Mouse (Mus musculus): Measurements from ENCODE around the gene Tnxb. TPM values are rescaled to one million over a fixed set of nuclear protein-coding genes. Genes with fewer than 3 reads are reported as not detected.
A peak's percentile ranks its signal among the peaks of the same experiment; 100 is the strongest.

Gene Tnxb
- polyA plus RNA-seq, 1 experiment from 2014 or later: 0.26 TPM

DNA sequence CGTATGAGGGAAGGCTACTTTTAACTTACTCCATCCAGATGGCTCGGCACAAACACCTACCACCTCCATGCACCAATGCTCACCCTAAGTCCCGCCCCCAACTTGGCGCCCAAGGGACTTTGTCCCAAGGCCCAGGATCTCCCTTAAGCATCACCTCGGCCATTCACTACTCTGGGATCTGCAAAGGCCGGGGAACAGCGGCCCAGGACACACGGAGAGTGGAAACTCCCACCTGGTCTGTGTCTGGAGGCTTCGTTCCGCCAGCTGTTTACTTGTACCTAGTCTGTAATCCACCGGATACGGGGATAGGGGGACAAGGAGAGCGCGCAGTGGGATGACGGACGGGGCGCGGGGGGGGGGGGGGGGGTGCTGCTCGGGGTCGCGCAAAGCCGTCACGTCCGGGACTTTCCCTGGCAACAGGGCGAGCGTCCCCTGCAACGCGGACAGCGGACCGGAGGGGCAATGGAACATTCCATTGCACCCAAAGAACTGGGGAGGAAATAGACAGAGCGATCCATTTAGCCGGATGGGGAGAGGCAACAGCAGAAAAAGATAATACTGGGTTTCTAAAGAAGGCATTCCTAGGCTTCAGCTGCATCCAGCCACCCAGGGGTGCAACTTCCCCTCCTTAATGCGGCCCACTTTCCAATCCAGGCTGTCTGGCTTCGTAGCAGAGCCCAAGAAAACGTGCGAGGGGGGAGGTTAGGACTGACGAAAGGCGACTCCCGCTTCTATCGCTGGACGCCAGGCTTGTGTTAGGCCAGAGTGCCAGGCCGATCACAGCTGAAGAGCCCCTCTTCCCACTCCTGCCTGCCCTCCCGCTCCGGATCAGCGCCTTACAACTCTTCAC is 43.0 kb upstream of the Tnxb start:
- under 1% methylated on average over 44 of the region's 45 CpGs for WGBS
- Histone ChIP-seq H3K4me2 (ENCODE audit: low read length) (peak overlapping the region; percentile 89), H3K4me1 (replicated peaks; ENCODE audit: insufficient read depth, low read length) (peaks cover 40% of the 10 kb centered on the region)

DNA sequence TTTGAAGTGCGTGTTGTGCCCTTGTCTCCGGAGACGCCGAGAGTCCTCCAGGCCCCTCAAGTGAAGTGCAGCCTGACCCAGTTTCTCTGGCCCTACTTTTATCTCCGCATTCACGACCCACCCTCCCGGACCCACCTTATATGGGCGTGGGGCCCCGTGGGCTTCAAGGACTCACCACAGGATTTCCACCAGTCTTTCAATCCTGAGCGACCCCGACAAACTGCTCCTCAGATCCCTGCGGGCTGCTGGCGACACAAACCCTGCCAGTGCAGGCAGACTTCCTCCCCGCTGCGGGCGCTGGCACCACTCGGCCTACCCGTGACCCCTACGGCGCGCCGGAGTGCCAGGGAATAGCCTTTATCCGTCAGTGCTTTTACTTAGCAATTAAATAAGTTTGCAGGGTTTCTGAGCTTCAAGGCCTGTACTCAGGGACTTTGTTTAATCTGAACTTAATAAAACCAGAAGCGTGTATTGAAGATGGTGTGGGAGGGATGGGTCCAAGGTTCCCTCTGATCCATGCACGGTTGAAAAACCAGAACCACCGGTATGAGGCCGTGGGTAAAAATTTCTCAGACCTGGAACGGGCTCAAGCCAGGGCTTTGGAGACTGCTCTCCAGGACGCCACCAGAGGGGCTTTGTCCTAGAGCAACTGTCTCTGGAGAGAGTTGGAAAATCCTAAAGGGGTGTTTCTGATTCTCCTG is 42.2 kb upstream of the Tnxb start, which contains the start of gene Ppt2:
TSS of gene Ppt2 (minus strand) at position 568 of the 701 bp plus-strand sequence.
- Histone ChIP-seq H3K9ac (ENCODE audit: low read depth, low read length) (peak within 1 kb of the TSS; percentile 74), H3K4me2 (ENCODE audit: low read length) (peak within 1 kb of the TSS; percentile 89), H3K4me1 (replicated peaks; ENCODE audit: insufficient read depth, low read length) (peaks cover 43% of the 10 kb centered on the region), H3K36me3 (ENCODE audit: insufficient read depth, low read length) (peaks cover 5% of the 10 kb centered on the region), H3K27ac (peak within 1 kb of the TSS; percentile 96), H3K27me3 (ENCODE audit: insufficient read depth, low read length) (0 out of 2 replicates have a peak, but pooled peaks cover 9% of the 10 kb centered on the region), H3K9me3 (replicated peaks; ENCODE audit: low read length) (no peaks in the 10 kb centered on the region), H3K4me3 (replicated peaks; ENCODE audit: low read depth, low read length) (peak within 1 kb of the TSS; percentile 67)
- TF ChIP-seq CTCF (IDR thresholded peaks at IDR 0.05; ENCODE audit: low read depth): no peak
- DNase-seq (ENCODE audit: low spot score) (peak; percentile 60), ATAC-seq (replicated peaks; ENCODE audit: low FRiP score, low read depth) (no peak)
- WGBS: 1% methylated on average over 29 of the region's 29 CpGs

More for the DNA sequence above, 43.0 kb upstream of the Tnxb start:
- H3K4me3 ChIP-seq (replicated peaks; ENCODE audit: low read depth, low read length): peak overlapping the region; percentile 67
- DNase-seq (ENCODE audit: low spot score) (peak; percentile 96), ATAC-seq (replicated peaks; ENCODE audit: low FRiP score, low read depth) (peak; percentile 80)
- peaks cover 13% of the 10 kb centered on the region for H3K36me3 ChIP-seq (ENCODE audit: insufficient read depth, low read length)
- H3K27ac ChIP-seq: peak overlapping the region; percentile 96
- peak overlapping the region; percentile 74 for H3K9ac ChIP-seq (ENCODE audit: low read depth, low read length)
- 0 out of 2 replicates have a peak, but pooled peaks cover 9% of the 10 kb centered on the region for H3K27me3 ChIP-seq (ENCODE audit: insufficient read depth, low read length)
- no peaks in the 10 kb centered on the region for H3K9me3 ChIP-seq (replicated peaks; ENCODE audit: low read length)
- no peak for TF ChIP-seq CTCF (IDR thresholded peaks at IDR 0.05; ENCODE audit: low read depth)

DNA sequence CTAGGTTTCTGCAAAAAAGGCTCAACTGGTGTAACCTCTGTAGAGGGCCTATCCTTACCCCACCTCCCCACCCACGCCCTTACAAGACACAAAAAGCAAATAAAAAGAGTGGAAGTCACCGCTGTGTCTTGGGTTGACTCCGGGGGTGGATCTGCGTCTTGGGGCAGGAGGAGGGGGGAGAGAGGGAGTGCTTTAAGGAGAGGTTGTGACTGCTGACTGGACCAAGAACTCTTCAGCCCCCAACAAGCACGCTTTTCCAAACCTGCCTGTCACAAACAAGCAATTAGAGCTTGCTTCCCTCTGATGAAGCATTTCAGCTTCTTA is 41.7 kb upstream of the Tnxb start:
- 16% methylated on average over 5 of the region's 5 CpGs for WGBS
- Histone ChIP-seq H3K36me3 (ENCODE audit: insufficient read depth, low read length) (peaks cover 2% of the 10 kb centered on the region; the same call in 1 of the 2 replicates), H3K9ac (ENCODE audit: low read depth, low read length) (peak overlapping the region; percentile 74), H3K9me3 (replicated peaks; ENCODE audit: low read length) (no peaks in the 10 kb centered on the region), H3K4me3 (replicated peaks; ENCODE audit: low read depth, low read length) (peak overlapping the region; percentile 67), H3K4me2 (ENCODE audit: low read length) (peak overlapping the region; percentile 89), H3K27ac (peak overlapping the region; percentile 96), H3K4me1 (replicated peaks; ENCODE audit: insufficient read depth, low read length) (peaks cover 43% of the 10 kb centered on the region), H3K27me3 (ENCODE audit: insufficient read depth, low read length) (0 out of 2 replicates have a peak, but pooled peaks cover 9% of the 10 kb centered on the region)
- DNase-seq (ENCODE audit: low spot score): no peak
- TF ChIP-seq CTCF (IDR thresholded peaks at IDR 0.05; ENCODE audit: low read depth): no peak
- ATAC-seq (replicated peaks; ENCODE audit: low FRiP score, low read depth): no peak

DNA sequence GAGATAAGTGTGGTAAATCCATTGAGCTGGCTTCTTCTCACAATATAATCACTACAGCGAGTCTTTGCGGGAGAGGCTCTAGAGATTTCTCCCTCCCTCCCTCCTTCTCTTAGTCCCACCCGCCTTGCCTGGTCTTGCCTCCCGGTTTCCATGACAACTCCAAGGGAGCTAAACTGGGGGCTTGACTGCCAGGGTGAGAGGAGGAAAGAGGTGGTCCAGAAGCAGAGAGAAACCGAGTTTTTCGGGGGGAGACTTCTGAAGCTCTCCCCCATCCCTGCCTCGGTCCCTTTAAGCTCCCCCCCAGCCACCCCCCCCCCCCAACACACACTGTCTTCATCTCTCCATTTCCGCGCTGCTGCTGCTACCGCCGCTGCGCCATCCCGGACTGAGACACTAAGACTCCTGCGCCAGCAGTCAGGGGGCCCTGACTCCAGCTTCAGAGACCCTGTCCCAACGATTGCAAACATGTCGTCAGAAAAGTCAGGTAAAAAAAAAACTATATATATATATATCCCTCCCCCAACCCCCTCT is 41.0 kb upstream of the Tnxb start, which contains the start of gene Prrt1:
TSS of gene Prrt1 (plus strand) at position 313 of the 531 bp plus-strand sequence.
- no peak for TF ChIP-seq CTCF (IDR thresholded peaks at IDR 0.05; ENCODE audit: low read depth)
- peaks cover 43% of the 10 kb centered on the region for H3K4me1 ChIP-seq (replicated peaks; ENCODE audit: insufficient read depth, low read length)
- peak within 1 kb of the TSS; percentile 74 for H3K9ac ChIP-seq (ENCODE audit: low read depth, low read length)
- H3K36me3 ChIP-seq (ENCODE audit: insufficient read depth, low read length): no peaks in the 10 kb centered on the region
- peak within 1 kb of the TSS; percentile 89 for H3K4me2 ChIP-seq (ENCODE audit: low read length)
- peak within 1 kb of the TSS; percentile 96 for H3K27ac ChIP-seq
- H3K9me3 ChIP-seq (replicated peaks; ENCODE audit: low read length): no peaks in the 10 kb centered on the region
- DNase-seq (ENCODE audit: low spot score) (no peak), ATAC-seq (replicated peaks; ENCODE audit: low FRiP score, low read depth) (no peak)
- WGBS: 6% methylated on average over 16 of the region's 16 CpGs
- H3K4me3 ChIP-seq (replicated peaks; ENCODE audit: low read depth, low read length): peak within 1 kb of the TSS; percentile 67
- H3K27me3 ChIP-seq (ENCODE audit: insufficient read depth, low read length): 0 out of 2 replicates have a peak, but pooled peaks cover 9% of the 10 kb centered on the region

DNA sequence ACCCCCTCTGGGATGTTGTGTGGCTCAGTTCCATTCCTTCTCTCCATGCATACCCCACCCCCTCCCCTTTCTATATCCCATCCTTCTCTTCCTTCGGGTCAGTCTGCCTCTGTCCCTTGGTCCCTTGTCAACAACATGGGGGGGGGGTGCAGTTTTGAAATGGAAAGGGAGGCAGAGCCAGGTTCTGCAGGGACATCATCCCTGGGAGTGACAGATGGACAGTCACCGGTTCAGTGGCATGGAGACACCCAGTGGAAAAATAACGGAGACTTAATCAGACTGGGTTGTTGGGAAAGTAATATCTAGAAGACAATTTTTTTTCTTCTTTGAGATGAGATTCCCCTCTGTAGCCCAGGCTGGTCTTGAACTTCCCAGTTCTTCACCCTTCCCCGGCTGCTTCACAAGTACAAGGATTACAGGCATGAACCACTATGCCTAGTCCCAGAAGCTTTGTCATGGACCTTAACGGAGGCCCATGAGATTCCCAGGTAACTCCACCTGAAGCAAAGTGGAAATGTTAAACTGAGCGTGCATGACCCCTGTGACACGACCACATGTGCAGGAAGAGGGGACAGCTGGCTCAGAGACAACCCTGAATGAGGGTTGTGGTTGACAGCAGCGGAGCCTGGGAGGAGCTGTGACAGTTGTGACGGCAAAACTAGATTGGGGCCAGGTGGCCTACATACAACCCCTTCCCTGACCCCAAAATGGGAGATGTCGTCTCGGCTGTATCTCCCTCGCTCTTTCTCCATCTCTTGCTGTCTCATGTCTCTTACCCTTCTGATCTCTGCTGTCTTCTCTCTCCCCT is 40.3 kb upstream of the Tnxb start:
- H3K4me1 ChIP-seq (replicated peaks; ENCODE audit: insufficient read depth, low read length): peaks cover 43% of the 10 kb centered on the region
- no peaks in the 10 kb centered on the region for H3K36me3 ChIP-seq (ENCODE audit: insufficient read depth, low read length)
- DNase-seq (ENCODE audit: low spot score): no peak
- 33% methylated on average over 12 of the region's 12 CpGs for WGBS
- no peak overlapping the region for H3K27ac ChIP-seq
- no peak for ATAC-seq (replicated peaks; ENCODE audit: low FRiP score, low read depth)
- no peaks in the 10 kb centered on the region for H3K9me3 ChIP-seq (replicated peaks; ENCODE audit: low read length)
- 0 out of 2 replicates have a peak overlapping the region, but pooled peaks have one; percentile 9 for H3K4me3 ChIP-seq (replicated peaks; ENCODE audit: low read depth, low read length)
- peak overlapping the region; percentile 89 for H3K4me2 ChIP-seq (ENCODE audit: low read length)
- H3K9ac ChIP-seq (ENCODE audit: low read depth, low read length): no peak overlapping the region; the same call in 1 of the 2 replicates
- H3K27me3 ChIP-seq (ENCODE audit: insufficient read depth, low read length): 0 out of 2 replicates have a peak, but pooled peaks cover 9% of the 10 kb centered on the region
- no peak for TF ChIP-seq CTCF (IDR thresholded peaks at IDR 0.05; ENCODE audit: low read depth)

Data from kidney, postnatal 0 days (tissue).